In the genomic region with DNA sequence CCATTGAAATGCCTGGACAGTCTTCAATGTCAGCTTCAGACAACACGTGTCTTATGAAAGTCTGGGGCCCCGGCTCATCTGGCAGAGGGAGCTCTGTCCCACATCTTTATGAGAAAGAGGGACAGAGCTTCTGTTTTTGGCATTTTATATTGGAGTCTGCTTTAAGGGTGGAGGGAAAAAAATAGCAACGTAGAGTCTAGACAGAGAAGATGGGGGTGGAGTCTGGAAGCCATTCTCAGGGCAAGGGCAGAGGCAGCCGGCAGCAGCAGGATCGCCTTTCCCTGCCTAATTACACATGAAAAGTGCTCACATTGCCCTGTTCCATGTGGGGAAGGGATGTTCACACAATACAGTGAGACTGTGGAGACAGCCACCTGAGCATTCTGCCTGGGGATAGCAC, we compare ENCODE assay signal across 18 mouse cellular contexts. TPM values are rescaled to one million over a fixed set of nuclear protein-coding genes. Genes with fewer than 3 reads are reported as not detected.
A peak's percentile ranks its signal among the peaks of the same experiment; 100 is the strongest.
DNase-seq lines count a peak whose midpoint lies in the region; ATAC-seq and TF ChIP-seq lines count a peak whose summit lies in the region.
"Had no signal": no experiment of that assay in that cellular context is flagged by ENCODE, and none has a peak within 500 bp of the region (broad histone marks: within the 10 kb centered on the region; RNA-seq: fewer than 3 reads in every experiment).

No protein-coding gene starts in this region.

- H3K27ac ChIP-seq in lung, embryonic 14.5 days (ENCODE audit: low read depth), result no peak overlapping the region
- H3K27ac ChIP-seq in kidney, embryonic 14.5 days (ENCODE audit: low read depth, low read length), result no peak overlapping the region
- H3K27ac ChIP-seq: heart, adult 2 months; liver, embryonic 14.5 days had no signal

- no peak overlapping the region for H3K4me2 ChIP-seq in lung, embryonic 14.5 days
- no peak overlapping the region for H3K4me2 ChIP-seq in kidney, embryonic 14.5 days (replicated peaks; ENCODE audit: low read depth, low read length)

- TF ChIP-seq CTCF in lung, embryonic 14.5 days (IDR thresholded peaks at IDR 0.05; ENCODE audit: low read depth), result no peak

- H3K9ac ChIP-seq in lung, embryonic 14.5 days, result no peak overlapping the region
- H3K9ac ChIP-seq in kidney, embryonic 14.5 days (ENCODE audit: low read depth, low read length), result no peak overlapping the region
- H3K9ac ChIP-seq: liver, embryonic 14.5 days had no signal

- ATAC-seq in lung, embryonic 14.5 days (ENCODE audit: insufficient read depth), result no peak
- ATAC-seq in kidney, embryonic 14.5 days (ENCODE audit: low FRiP score, low TSS enrichment), result no peak
- ATAC-seq: forebrain, embryonic 14.5 days had no signal

- WGBS in lung, embryonic 14.5 days, result 19% methylated on average over 5 of the region's 5 CpGs
- WGBS in kidney, embryonic 14.5 days, result 32% methylated on average over 5 of the region's 5 CpGs

- no peaks in the 10 kb centered on the region for H3K27me3 ChIP-seq in lung, embryonic 14.5 days (ENCODE audit: insufficient read depth, low read length)
- no peaks in the 10 kb centered on the region for H3K27me3 ChIP-seq in kidney, embryonic 14.5 days (ENCODE audit: control insufficient read depth, insufficient read depth, low read length)

- no peaks in the 10 kb centered on the region for H3K4me1 ChIP-seq in lung, embryonic 14.5 days (ENCODE audit: insufficient read depth)
- H3K4me1 ChIP-seq in kidney, embryonic 14.5 days (ENCODE audit: control insufficient read depth, insufficient read depth, low read length), result no peaks in the 10 kb centered on the region
- H3K4me1 ChIP-seq: megakaryocyte, embryonic 14.5 days had no signal

- DNase-seq in lung, embryonic 14.5 days, result peak; percentile 41
- no peak for DNase-seq in lung, adult 18-20 months
- DNase-seq in ZHBTc4 (ENCODE audit: low read depth, low spot score), result peak; percentile 56
- peak; percentile 47 for DNase-seq in embryo, embryonic 11 days
- DNase-seq in forelimb bud, embryonic 11.5 days (ENCODE audit: low read depth, low spot score), result peak; percentile 59
- no peak for DNase-seq in spleen, postnatal 4 days (ENCODE audit: low spot score in 2 of 2)
- DNase-seq: adrenal gland, postnatal 10 days; cerebellum, adult 9-10 months; heart, adult 2 months; kidney, adult 9 months; right cerebral cortex, adult 18-20 months; spleen, adult 18-20 months; thymus, postnatal 25 days had no signal

- H3K4me3 ChIP-seq in lung, embryonic 14.5 days (ENCODE audit: low read depth, low read length), result no peak overlapping the region
- H3K4me3 ChIP-seq in kidney, embryonic 14.5 days (ENCODE audit: low read length), result no peak overlapping the region
- H3K4me3 ChIP-seq: heart, adult 2 months; megakaryocyte, embryonic 14.5 days had no signal

- H3K9me3 ChIP-seq in lung, embryonic 14.5 days (ENCODE audit: low read depth, low read length), result no peaks in the 10 kb centered on the region
- H3K9me3 ChIP-seq in kidney, embryonic 14.5 days (ENCODE audit: control insufficient read depth, low read length), result no peaks in the 10 kb centered on the region
- H3K9me3 ChIP-seq: G1E; megakaryocyte, embryonic 14.5 days had no signal

- H3K36me3 ChIP-seq in lung, embryonic 14.5 days (ENCODE audit: insufficient read depth), result no peaks in the 10 kb centered on the region
- H3K36me3 ChIP-seq in kidney, embryonic 14.5 days (ENCODE audit: control insufficient read depth, insufficient read depth, low read length), result no peaks in the 10 kb centered on the region
- H3K36me3 ChIP-seq: G1E had no signal

RNA-seq across cellular contexts. Expression of a gene that starts 16.1 kb away (rescaled TPM):
- polyA plus RNA-seq in lung, embryonic 14.5 days (2014; fragmentation: Nextera tagmentation; extraction: Ambion mirVana), result 8.6 and 9.1 TPM in 2 replicates
- 4.6 and 6.0 TPM in 2 replicates for polyA plus RNA-seq in kidney, embryonic 14.5 days (2014; fragmentation: Nextera tagmentation; extraction: Ambion mirVana)

Comparison
In these comparisons a context has a peak if more than half of its experiments do, and no peak if none do; other contexts are left out.
1. DNase-seq: peak in lung, embryonic 14.5 days (single experiment), ZHBTc4 (single experiment), embryo, embryonic 11 days (single experiment) and forelimb bud, embryonic 11.5 days (single experiment); none in lung, adult 18-20 months (0 of 2) and spleen, postnatal 4 days (0 of 2).